Mouse (Mus musculus) thymus, adult 18-20 months (tissue): ENCODE measurements around the gene Ccdc106.
"Not testable (repeated sequence)": the region's sequence is repeated elsewhere in the genome, so short reads cannot be mapped to it uniquely, and the experiment has no call there.

Experiments used
- DNase-seq, 2 experiments: peaks; one replicate each; pipeline ENCODE4 v3.0.0; 2022; ENCODE audit warnings: mixed read lengths in 2 of 2

Gene Ccdc106

DNA sequence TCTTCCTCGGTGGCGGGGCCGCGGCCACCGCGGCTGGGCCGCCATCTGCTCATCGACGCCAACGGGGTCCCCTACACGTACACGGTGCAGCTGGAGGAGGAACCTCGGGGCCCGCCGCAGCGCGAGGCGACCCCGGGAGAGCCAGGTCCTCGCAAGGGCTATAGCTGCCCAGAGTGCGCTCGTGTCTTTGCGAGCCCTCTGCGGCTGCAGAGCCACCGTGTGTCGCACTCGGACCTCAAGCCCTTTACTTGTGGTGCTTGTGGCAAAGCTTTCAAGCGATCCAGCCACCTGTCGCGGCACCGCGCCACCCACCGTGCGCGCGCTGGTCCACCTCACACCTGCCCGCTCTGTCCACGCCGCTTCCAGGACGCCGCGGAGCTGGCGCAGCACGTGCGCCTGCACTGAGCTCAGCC, 32.6 kb downstream of the Ccdc106 start:
- no peak for DNase-seq

DNA sequence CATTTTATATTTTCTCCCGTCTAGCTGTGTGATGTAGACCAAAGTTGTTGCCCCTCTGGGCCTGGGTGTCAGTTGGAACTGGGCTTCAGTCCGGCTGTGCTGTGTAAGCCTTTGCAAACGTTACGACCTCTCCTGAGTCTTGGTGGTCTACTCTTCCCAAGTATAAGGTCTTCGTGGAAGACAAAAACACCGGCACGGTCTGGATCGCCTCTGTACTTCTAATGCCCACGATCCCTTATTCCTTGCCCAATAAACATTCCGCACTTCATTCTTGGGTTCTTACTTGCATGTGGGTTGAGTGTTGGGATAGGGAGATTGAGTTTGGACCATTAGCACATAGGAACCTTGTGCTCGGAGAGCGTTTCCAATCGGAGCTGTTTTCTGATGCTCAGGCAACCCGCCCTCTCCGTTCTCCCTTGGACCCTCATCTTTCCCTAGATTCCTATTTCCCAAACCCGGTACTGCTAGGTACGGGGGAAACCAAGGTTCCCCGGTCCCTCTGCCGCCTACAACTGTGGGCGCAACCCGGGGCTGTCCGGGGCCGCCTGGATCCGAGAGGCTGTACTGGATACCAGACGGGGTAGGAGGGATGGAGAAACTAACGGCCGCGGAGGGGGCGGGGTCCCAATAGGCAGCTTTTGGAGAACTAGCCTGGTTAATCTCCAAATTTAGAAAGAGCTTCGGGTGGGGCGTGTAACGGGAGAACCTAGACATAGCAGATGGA, 33.3 kb downstream of the Ccdc106 start:
- no peak for DNase-seq

DNA sequence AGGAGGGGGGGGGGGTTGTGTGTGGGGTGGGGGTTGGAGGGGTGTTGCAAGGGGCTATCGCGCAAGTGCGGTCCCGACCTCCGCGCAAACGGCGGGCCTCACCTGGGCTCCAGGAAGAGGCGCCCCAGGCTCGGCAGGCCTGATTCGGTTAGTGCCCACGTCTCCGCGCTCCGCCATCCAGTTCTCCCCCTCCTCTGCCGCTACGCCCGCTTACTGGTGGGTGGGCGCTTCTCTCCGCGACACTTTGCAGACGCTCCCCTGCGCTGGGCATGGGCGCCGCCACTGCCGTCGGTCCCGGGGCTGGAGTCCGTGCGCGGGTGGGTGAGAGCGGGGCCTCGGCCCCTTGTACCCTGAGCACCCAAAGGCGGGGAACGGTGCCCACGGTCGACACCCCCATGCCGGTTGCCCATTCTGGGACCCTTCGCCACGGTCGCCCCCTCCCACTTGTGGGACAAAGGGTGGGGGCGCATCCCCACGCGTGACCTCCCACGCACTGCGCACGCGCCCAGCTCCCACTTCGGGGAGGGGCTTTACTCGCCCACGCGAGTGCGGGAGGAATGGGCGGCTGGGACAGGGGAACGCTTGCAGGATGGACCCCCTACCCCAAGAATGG, 36.4 kb downstream of the Ccdc106 start:
- DNase-seq: no peak

- DNase-seq: no peak
These were observed 37.0 kb downstream of the Ccdc106 start for GRCm38 (mm10) chr7:5057381-5057780.

GRCm38 (mm10) chr7:5057804-5058203, 37.5 kb downstream of the Ccdc106 start:
- no peak for DNase-seq

- DNase-seq: no peak
These were observed 38.3 kb downstream of the Ccdc106 start for GRCm38 (mm10) chr7:5058631-5059030.

- no peak for DNase-seq
These were observed 39.1 kb downstream of the Ccdc106 start for GRCm38 (mm10) chr7:5059421-5059820.

DNA sequence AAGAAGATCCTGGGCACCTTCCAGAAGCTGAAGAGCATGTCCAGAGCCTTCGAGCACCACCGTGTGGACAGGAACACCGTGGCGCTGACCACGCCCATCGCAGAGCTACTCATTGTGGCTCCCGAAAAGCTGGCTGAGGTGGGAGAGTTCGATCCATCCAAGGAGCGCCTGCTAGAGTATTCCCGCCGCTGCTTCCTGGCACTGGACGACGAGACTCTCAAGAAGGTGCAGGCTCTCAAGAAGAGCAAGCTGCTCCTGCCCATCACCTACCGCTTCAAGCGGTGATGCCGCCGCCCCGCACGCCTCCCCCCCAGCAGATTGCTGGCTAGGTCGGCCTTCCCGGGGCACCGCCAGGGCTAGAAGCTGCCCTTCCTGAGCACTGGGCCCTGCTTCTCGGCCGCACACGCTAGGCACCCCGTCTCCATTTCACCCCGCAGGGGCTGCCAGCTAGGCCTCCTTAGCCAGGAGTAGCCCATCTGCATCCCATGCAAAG, 39.9 kb downstream of the Ccdc106 start:
- peak; percentile 56 to 67 for DNase-seq

DNA sequence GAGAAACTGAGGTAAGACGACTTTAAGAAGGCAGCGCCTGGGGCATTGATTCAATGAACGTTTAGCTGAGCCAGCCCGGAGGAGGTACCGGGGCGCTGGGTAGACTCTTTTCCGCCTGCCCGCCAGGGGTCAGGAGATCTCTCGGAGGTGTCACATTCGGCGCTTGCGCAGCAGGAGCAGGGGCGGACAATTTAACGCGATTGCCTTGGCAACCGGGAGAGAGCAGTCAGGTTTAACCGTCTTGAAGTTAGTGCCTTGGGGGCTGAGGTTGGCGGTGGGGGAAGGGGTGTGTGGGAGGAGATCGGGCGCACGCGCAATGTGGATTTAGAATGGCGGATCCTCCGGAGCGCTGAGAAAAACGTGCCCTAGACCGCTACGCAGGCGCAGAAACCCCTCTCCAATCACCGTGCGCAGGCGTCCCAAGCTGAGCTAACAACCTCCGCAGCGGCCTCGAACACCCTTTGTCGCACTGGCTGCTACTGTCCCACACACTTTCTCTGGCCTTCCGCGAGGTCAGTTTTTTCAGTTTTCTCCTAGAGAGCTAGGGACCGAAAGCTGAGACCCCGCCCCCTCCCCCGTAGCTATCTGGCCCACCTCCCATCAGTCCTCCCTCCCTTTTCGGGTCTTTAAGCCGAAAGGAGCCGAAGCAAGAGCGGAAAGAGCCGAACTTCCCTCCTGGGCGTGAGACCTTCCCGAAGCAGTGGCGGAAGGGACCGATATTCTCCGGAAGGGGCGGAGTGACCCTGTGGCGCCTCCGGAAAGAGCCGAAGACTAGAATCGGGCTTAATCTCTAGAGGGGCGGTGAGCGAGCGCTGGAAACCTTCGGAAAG, 40.8 kb downstream of the Ccdc106 start:
- DNase-seq: peak; percentile 95 to 98

DNA sequence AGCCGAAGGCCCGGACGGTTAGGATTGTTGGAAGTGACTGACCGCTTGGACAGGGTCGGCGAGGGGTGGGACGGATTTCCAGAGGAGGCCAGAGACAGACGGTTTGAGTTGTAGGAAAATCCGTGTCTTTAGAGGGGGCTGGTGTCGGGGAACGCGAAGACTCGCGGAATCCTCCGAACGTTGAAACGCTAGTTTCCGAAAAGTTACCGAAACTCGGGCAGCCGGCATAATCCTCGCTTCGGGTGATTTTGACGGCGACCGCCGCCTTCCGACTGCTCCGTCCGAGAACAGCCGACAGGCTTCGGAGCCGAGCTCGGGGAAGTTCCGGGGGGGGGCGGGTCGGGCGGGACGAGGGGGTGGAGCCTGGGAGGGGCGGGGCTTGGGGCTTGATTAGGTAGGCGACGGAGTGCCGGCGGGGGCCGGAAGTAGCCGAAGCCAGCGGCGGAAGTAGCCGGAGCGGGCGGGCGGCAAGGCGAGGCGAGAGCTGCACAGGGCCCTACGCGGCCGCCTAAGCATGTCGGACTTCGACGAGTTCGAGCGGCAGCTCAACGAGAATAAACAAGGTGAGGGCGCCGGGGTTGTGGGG, 41.5 kb downstream of the Ccdc106 start, which contains the start of gene U2af2:
Gene U2af2, plus strand, starts transcription at position 370 of the 586 bp plus-strand sequence.
- DNase-seq: peak; percentile 90 to 91

- peak in 1 of 2 experiments; percentile 63 for DNase-seq
These were observed 42.1 kb downstream of the Ccdc106 start for GRCm38 (mm10) chr7:5062360-5063001.

- DNase-seq: no peak
These were observed 44.5 kb downstream of the Ccdc106 start for GRCm38 (mm10) chr7:5064886-5065285.

GRCm38 (mm10) chr7:5073586-5073985, 53.2 kb downstream of the Ccdc106 start:
- no peak for DNase-seq

DNA sequence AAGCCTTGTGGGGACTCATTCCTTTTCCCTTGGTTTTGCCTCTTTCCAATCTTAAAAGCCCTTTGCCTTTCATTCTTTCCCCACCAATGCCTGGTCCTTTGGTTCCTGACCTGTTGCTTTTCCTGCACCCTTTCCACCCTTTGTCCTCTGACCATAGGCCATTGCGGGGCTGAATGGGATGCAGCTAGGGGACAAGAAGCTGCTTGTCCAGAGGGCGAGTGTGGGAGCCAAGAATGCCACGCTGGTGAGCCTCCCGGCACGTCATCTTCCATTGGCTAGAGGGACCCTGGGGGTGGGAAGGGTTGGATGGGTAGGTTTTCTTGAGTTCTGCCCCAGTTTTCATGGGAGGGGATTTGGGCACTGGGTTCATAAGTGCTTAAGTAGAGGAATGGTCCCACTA, 54.6 kb downstream of the Ccdc106 start:
- no peak for DNase-seq

GRCm38 (mm10) chr7:5076931-5077330, 56.6 kb downstream of the Ccdc106 start:
- no peak for DNase-seq

DNA sequence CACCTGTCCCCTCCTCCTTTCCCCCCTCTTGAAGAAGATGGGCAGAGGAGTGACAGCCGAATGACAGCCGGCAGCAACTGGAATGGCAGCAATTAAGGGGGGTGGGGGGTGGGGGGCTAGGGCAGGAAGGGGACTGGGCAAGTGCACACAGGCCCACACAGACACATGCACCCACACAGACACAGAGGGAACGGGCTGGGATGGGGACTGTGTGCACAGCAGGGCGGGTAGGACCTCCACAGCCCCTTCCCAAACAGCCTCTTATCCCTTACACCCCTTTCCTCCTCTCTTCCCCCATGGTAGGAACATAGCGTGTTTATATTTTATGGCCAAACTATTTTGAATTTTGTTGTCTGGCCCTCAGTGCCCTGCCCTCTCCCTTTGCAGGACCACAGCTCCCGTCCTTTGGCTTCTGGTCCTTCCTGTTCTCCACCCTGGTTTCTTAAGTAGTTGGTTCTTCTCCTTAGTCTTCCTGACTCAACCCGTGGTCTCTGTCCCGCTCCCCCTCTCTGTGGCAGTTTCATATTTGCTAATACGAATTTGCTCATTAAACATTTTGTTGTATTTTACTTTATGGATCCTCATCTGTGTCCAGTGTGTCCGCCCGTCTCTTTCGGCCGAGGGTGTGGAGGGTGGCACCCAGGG, 59.1 kb downstream of the Ccdc106 start:
- DNase-seq: not testable (repeated sequence)

DNA sequence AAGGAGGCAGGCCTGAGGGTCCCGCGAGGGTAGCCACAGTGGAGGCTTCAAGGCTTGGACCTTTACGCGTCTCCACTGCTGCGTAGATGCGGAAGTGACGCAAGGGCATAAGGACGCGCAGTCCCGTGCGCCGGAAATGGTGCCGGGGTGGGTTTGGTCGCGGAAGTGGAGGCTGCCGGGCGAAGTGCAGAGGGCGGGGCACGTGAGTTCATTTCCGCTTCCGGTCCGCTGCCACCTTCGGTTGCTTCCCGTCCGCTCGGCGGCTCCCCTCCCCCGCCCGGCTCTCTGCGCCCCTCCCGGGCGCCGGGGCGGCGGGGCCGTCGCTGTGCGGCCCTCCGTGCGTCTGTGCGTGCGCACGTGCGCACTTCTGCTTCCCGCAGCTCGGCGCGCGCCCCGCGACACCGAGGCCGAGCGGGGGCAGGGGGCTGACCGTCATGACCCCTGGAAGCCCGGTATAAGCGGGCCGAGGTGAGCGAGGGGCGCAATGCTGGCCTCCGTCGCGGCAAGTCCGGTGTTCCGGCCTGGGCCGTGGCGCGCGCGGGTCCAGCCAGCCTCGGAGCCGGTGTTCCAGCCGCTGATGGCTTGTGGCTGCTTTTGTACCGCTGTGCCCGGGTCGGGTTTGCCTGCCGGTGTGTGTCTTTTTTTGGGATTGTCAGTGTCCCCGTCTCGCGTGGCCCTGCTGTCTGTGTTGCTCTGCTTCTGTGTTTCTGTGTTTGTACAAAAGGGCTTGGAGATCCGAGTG, 59.8 kb downstream of the Ccdc106 start, which contains the start of gene Epn1:
Gene Epn1, plus strand, starts transcription at position 226 of the 742 bp plus-strand sequence.
- DNase-seq: peak; percentile 93 to 95

DNA sequence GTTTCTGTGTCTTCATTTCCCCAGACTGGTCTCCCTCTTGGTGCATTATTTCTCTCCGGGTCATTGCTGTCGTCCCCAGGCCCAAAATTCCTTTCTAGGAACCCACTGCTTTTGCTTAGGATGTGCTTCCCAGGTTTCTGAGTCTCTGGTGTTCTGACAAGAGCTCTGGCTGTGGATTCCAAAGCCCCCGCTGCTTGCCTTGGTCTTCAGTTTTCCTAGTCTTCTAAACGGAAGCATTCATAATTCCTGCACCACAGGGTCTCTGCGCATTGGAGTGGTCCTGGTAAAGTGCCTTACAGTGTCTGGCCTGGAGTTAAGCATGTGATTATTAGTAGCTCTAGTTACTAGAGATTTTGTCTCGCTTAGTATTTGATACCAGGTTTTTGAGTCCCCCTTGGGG, 60.5 kb downstream of the Ccdc106 start:
- DNase-seq: no peak

- DNase-seq: no peak
These were observed 60.9 kb downstream of the Ccdc106 start for GRCm38 (mm10) chr7:5081241-5081640.

DNA sequence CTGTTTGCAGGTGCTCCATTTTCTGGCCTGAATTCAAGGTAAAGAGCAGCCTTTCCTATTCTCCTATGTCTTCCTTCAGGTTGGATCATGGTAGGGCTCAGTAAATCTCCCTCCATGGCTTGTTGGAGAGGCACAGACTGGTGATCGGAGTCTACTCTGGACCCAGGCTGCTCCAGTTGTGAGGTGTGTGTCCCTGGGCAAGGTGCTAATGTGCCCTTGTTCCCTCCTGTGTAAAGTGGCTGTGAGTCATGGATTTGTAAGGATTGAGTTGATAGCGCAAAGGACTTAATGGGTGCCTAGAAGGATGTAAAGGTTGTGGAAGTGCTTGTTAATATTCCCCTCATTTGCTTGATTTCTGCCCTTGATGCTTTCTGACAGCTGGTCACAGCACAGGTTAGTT, 61.6 kb downstream of the Ccdc106 start:
- no peak for DNase-seq
